Mouse (Mus musculus) olfactory bulb, adult 2 months (tissue): ENCODE measurements around the gene Basp1. TPM values are rescaled to one million over a fixed set of nuclear protein-coding genes. Genes with fewer than 3 reads are reported as not detected.
A peak's percentile ranks its signal among the peaks of the same experiment; 100 is the strongest.

Experiments
- H3K27ac ChIP-seq: fragments of 200-500 bp; 2 replicates; pipeline ENCODE4 v1.5.1; 2012; ENCODE audit warnings: low read depth, low read length; ENCODE audit not compliant: insufficient read depth
- H3K4me1 ChIP-seq: fragments of 200-500 bp; 2 replicates; pipeline ENCODE4 v1.6.1; 2012; ENCODE audit warnings: low read length; ENCODE audit not compliant: control insufficient read depth, insufficient read depth
- H3K4me3 ChIP-seq: fragments of 200-500 bp; 2 replicates; pipeline ENCODE4 v1.5.1; 2012; ENCODE audit warnings: mild to moderate bottlenecking, low read depth, low read length, moderate library complexity; ENCODE audit not compliant: insufficient read depth
- CTCF ChIP-seq: fragments of 200-500 bp; IDR thresholded peaks from 2 replicates; pipeline ENCODE4 v1.5.1; 2012; ENCODE audit warnings: low read depth, mild to moderate bottlenecking, low read length, moderate library complexity; ENCODE audit not compliant: insufficient read depth
- POLR2A ChIP-seq: fragments of 200-500 bp; IDR thresholded peaks from 2 replicates; pipeline ENCODE4 v1.6.1; 2012; ENCODE audit warnings: mild to moderate bottlenecking, low read depth, low read length, moderate library complexity; ENCODE audit not compliant: insufficient read depth
- WGBS: fragments of 180-500 bp; shearing (Covaris S2); methylation state at CpG from one replicate; pipeline ENCODE4 v1.1.7; 2018; 5-methylcytosine and 5-hydroxymethylcytosine counted together
- polyA plus RNA-seq: library from polyadenylated mRNA; stranded (reverse); fragments of >200 nt; gene quantifications from 2 replicates; pipeline ENCODE4 v1.2.4, GENCODE M21; 2012; ENCODE audit warnings: low replicate concordance; ENCODE audit not compliant: missing spikeins, insufficient read depth, insufficient read length

The Basp1 gene
- polyA plus RNA-seq, 1 experiment, result not detected

- Histone ChIP-seq H3K27ac (no peak overlapping the region), H3K4me3 (no peak overlapping the region), H3K4me1 (peaks cover 16% of the 10 kb centered on the region)
- TF ChIP-seq CTCF (no peak), POLR2A (no peak)
- 48% methylated on average over 8 of the region's 8 CpGs for WGBS
Observed at GRCm38 (mm10) chr15:25378707-25379106, 34.9 kb downstream of the Basp1 start.

- H3K4me3 ChIP-seq, result no peak overlapping the region
- H3K27ac ChIP-seq, result no peak overlapping the region
- no peak for TF ChIP-seq POLR2A
- no peak for TF ChIP-seq CTCF
- 37% methylated on average over 3 of the region's 3 CpGs for WGBS
- H3K4me1 ChIP-seq, result peaks cover 15% of the 10 kb centered on the region
Observed at GRCm38 (mm10) chr15:25376914-25377313, 36.6 kb downstream of the Basp1 start.

DNA sequence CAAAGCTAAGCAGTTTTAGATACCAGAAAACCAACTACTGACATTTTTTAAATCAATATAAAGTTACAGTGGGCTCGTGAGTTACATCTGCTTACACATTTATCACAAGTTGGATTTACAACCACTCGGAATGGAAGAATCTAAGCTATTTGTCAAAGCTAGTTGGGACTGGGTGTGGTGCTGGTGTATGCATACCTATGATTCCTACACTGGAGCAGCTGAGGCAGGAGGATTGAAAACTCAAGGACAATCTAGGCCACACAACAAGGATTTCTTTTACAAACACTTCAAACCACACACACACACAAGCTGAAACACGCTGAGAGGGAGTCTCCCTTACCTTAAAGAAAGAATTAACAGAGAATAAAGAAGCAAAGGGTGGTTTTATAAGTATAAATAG lies 40.1 kb downstream of the Basp1 start:
- Histone ChIP-seq H3K4me3 (no peak overlapping the region), H3K27ac (no peak overlapping the region), H3K4me1 (peaks cover 6% of the 10 kb centered on the region)
- TF ChIP-seq POLR2A (no peak), CTCF (no peak)
- WGBS, result 69% methylated on average over 3 of the region's 3 CpGs

GRCm38 (mm10) chr15:25369522-25369921 lies 44.0 kb downstream of the Basp1 start:
- H3K4me1 ChIP-seq, result peaks cover 11% of the 10 kb centered on the region
- no peak overlapping the region for H3K27ac ChIP-seq
- WGBS, result 42% methylated on average over 7 of the region's 7 CpGs

DNA sequence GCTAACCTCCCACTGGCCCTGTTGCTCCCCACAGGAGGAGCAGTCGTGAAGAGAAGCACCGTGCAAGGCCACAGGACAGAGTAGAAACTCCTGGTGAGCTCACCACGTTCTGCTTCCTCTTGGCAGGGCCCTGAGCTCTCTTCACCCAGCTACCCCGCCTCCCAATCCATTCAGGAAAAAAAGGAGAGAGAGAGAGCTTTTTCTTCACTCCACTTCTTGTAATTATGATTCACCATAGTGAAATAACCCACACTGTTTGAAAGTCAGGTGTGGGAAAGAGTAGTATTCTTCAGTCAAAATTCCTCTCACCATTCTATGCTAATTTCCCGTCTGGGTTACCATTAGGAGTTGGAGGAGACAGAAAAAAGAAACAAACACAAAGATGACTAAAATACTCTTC lies 48.1 kb downstream of the Basp1 start:
- TF ChIP-seq POLR2A (no peak), CTCF (no peak)
- Histone ChIP-seq H3K4me1 (peaks cover 15% of the 10 kb centered on the region), H3K4me3 (no peak overlapping the region), H3K27ac (no peak overlapping the region)
- 23% methylated on average over 5 of the region's 5 CpGs for WGBS

More at GRCm38 (mm10) chr15:25369522-25369921, 44.0 kb downstream of the Basp1 start:
- TF ChIP-seq CTCF (no peak), POLR2A (no peak)
- no peak overlapping the region for H3K4me3 ChIP-seq

- Histone ChIP-seq H3K4me3 (peak overlapping the region; percentile 23; the same call in 1 of the 2 replicates), H3K4me1 (peaks cover 18% of the 10 kb centered on the region), H3K27ac (peak overlapping the region; percentile 70)
- no peak for TF ChIP-seq CTCF
- no peak for TF ChIP-seq POLR2A
- 40% methylated on average over 23 of the region's 23 CpGs for WGBS
Observed at GRCm38 (mm10) chr15:25364819-25365463, 48.6 kb downstream of the Basp1 start.

DNA sequence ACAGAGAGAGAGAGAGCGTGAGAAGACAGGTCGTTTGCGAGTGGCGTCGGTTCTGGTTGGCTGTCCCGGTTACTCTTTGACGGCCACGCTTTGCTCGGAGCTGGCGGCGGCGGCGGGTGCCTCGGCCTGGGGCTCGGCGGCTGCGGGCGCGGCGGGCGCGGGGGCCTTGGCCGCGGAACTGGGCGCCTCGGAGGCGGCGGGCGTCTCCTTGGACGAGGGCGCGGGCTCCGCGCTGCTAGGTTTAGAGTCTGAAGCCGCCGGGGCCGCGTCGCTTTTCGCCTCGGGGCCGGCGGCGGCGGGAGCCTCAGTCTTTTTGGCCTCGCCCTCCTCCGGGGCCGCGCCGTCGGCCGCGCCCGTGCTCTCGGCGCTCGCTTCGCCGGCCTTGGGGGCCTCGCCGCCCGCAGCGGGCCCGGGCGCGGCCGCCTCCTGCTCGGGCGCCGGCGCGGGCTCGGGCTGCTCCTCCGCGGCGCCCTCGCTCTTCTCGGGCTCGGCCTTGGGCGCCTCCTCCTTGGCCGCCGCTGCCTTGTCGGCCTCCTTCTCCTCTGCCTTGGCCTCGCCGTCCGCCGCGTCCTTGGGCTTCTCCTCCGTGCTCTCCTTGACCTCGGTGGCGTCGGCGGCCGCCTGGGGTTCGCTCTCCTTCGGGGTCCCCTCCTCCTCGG lies 49.3 kb downstream of the Basp1 start:
- H3K4me3 ChIP-seq, result peak overlapping the region; percentile 23
- peaks cover 18% of the 10 kb centered on the region for H3K4me1 ChIP-seq
- TF ChIP-seq POLR2A, result no peak
- TF ChIP-seq CTCF, result no peak
- 11% methylated on average over 97 of the region's 97 CpGs for WGBS
- peak overlapping the region; percentile 70 for H3K27ac ChIP-seq

DNA sequence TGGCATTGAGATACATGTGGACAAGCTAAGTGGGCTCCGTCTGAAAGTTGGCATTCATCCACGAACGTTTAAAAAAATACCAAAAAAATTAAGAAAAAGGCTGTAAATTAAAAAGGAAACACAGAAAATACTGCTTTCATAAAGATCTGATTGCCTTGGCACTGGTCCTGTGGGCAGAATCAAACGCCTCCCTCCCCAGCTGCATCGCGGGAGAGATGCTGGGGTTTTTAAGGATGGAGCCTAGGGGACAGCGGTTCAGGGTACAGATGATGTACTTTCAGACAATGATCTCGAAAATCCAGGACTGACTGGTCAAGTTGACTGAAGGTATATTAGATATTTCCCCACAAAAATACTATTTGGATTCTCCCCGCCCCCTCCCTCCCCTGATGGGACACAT lies 49.9 kb downstream of the Basp1 start:
- no peak for TF ChIP-seq CTCF
- TF ChIP-seq POLR2A, result no peak
- H3K4me3 ChIP-seq, result no peak overlapping the region
- 48% methylated on average over 9 of the region's 9 CpGs for WGBS
- no peak overlapping the region for H3K27ac ChIP-seq
- H3K4me1 ChIP-seq, result peaks cover 18% of the 10 kb centered on the region

DNA sequence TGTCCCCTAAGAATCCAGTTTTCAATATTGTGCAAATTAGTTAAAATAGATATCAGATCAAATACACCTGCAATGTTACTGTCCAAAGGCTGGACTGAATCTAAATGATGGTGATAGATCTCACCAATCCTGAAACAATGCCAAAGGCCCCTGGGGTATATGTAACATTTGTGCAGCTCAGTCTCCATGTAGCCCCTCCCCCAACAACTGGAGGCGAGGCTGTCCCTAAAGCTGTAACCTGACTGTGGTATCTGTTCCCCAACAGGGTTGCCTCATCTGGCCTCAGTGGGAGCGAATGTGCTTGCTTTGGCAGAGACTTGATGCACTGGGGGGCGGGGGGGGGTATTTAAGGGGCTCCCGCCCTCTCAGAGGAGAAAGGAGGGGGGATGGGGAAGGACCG lies 52.7 kb downstream of the Basp1 start:
- 50% methylated on average over 5 of the region's 5 CpGs for WGBS
- no peak overlapping the region for H3K27ac ChIP-seq

More for the DNA sequence above, 52.7 kb downstream of the Basp1 start:
- TF ChIP-seq CTCF (no peak), POLR2A (no peak)
- peaks cover 18% of the 10 kb centered on the region for H3K4me1 ChIP-seq
- H3K4me3 ChIP-seq, result no peak overlapping the region
